Mouse (Mus musculus) embryonic facial prominence, embryonic 10.5 days (tissue): Measurements from ENCODE around the gene Ntng1. TPM values are rescaled to one million over a fixed set of nuclear protein-coding genes. Genes with fewer than 3 reads are reported as not detected.

Experiments used
- DNase-seq: peaks from one replicate; pipeline ENCODE4 v3.0.0-alpha.2; 2017; ENCODE audit warnings: low spot score
- H3K27ac ChIP-seq: fragments of 300-500 bp; sonication (generic); replicated peaks from 2 replicates; pipeline ENCODE4 v1.5.1; 2016; ENCODE audit warnings: mild to moderate bottlenecking
- H3K27me3 ChIP-seq: fragments of 300-500 bp; sonication (generic); replicated peaks from 2 replicates; pipeline ENCODE4 v1.6.1; 2016; ENCODE audit warnings: low read depth, mild to moderate bottlenecking; ENCODE audit not compliant: poor library complexity, severe bottlenecking
- H3K36me3 ChIP-seq: fragments of 300-500 bp; sonication (generic); replicated peaks from 2 replicates; pipeline ENCODE4 v1.6.1; 2016; ENCODE audit warnings: mild to moderate bottlenecking, moderate library complexity
- H3K4me1 ChIP-seq: fragments of 300-500 bp; sonication (generic); 2 replicates; pipeline ENCODE4 v1.6.1; 2016
- H3K4me3 ChIP-seq: fragments of 300-500 bp; sonication (generic); 2 replicates; pipeline ENCODE4 v1.5.1; 2016; ENCODE audit warnings: mild to moderate bottlenecking, moderate library complexity
- H3K9me3 ChIP-seq: fragments of 300-500 bp; sonication (generic); 2 replicates; pipeline ENCODE4 v1.6.1; 2016; ENCODE audit warnings: mild to moderate bottlenecking
- WGBS: fragments of 180-500 bp; shearing (Covaris S2); methylation state at CpG from one replicate; pipeline ENCODE4 v1.1.7; 2016; 5-methylcytosine and 5-hydroxymethylcytosine counted together
- polyA plus RNA-seq: library from polyadenylated mRNA; unstranded; fragments of >200 nt; fragmentation: Nextera tagmentation; extraction: Ambion mirVana; gene quantifications from 2 replicates; pipeline ENCODE4 v1.2.1, GENCODE M21; 2016

Gene Ntng1
- polyA plus RNA-seq, 1 experiment from 2014 or later = 3.6 TPM

DNA sequence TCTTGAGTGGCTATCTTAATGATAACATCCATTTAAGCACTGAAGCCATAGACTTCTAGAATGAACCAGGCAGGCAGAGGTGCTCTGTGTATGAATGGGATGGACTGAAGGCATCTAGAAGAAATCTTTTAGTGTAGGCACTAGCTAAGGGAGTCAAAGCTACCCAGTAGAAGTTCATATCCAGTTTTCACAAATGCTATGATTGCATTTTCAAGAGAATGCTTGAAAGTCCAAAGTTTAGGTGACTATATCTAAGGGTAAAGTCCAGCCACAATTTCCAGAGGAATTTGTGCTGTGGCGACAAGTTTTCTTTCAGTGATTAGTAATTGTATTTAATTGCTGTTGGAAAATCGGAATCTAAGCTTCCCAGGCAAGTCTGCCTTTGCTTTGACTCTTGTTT lies 181.2 kb downstream of the Ntng1 start:
- no peaks in the 10 kb centered on the region for H3K36me3 ChIP-seq

DNA sequence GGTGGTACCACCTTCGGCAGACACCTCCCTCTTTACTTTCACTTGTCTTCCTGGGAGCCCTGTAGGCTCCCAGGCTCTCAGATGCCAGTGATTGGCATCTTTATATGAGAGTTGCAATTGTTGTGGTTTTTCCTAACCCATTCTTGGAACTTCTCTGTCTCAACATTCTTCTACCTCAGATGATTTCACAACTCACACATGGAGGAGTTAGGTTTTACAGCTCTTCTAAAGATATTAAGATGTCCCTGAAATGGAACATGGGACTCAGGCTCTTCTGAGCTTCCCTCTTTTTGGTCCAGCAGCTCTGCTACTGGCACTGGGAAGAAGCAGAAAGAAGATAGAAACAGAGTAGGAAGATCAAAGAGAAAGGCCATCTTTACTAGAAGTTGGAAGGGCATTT lies 200.9 kb downstream of the Ntng1 start:
- no peak overlapping the region for H3K4me3 ChIP-seq
- WGBS = 91% methylated on average over 1 of the region's 1 CpGs

More for the DNA sequence above, 181.2 kb downstream of the Ntng1 start:
- no peak overlapping the region for H3K27ac ChIP-seq
- H3K4me3 ChIP-seq = no peak overlapping the region
- no peaks in the 10 kb centered on the region for H3K4me1 ChIP-seq
- no peaks in the 10 kb centered on the region for H3K27me3 ChIP-seq
- DNase-seq = no peak
- WGBS = 67% methylated on average over 2 of the region's 2 CpGs
- no peaks in the 10 kb centered on the region for H3K9me3 ChIP-seq

DNA sequence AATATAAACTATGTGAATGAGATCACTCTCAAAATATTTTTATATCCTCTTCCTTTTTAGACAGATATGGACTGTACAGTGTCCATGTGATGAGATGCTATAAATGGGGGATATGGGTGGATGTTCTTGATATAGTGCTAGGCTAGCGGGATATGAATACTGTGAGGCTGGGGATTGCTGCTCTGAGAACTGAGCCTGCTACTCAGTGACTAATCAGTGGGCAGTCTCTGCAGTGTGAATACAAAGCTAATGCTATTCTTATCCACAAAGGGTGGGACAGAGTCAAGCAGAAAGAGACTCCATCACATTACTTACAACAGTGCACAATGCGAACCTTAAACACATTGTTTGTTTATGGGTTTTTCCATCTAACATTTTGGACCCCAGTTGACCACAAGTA lies 206.2 kb downstream of the Ntng1 start:
- no peaks in the 10 kb centered on the region for H3K27me3 ChIP-seq
- 92% methylated on average over 2 of the region's 2 CpGs for WGBS
- no peak for DNase-seq
- no peaks in the 10 kb centered on the region for H3K4me1 ChIP-seq
- no peaks in the 10 kb centered on the region for H3K9me3 ChIP-seq
- no peak overlapping the region for H3K27ac ChIP-seq
- H3K36me3 ChIP-seq = no peaks in the 10 kb centered on the region
- no peak overlapping the region for H3K4me3 ChIP-seq

More for the DNA sequence above, 200.9 kb downstream of the Ntng1 start:
- H3K27me3 ChIP-seq = no peaks in the 10 kb centered on the region
- H3K4me1 ChIP-seq = no peaks in the 10 kb centered on the region
- no peaks in the 10 kb centered on the region for H3K9me3 ChIP-seq
- no peaks in the 10 kb centered on the region for H3K36me3 ChIP-seq
- DNase-seq = no peak
- H3K27ac ChIP-seq = no peak overlapping the region

DNA sequence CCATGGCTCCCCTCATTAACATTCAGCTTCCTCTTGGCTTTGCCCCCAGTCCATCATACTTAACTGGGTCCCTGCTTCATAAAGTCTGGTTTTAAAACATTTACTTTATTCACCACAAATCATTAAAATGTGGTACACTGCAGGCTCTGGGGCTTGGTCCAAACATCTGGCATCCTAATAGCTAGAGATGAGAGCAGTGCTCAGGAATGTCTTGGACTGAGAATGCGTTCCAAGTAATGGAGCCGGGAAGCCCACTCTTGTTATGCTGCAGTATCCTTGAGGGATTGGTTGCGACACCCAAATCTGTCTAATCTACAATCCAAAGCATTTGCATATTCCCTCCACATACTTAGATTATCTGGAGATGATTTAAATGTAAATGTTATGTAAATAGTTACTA lies 207.5 kb downstream of the Ntng1 start:
- Histone ChIP-seq H3K4me1 (no peaks in the 10 kb centered on the region), H3K4me3 (no peak overlapping the region), H3K9me3 (no peaks in the 10 kb centered on the region), H3K27me3 (no peaks in the 10 kb centered on the region), H3K27ac (no peak overlapping the region), H3K36me3 (no peaks in the 10 kb centered on the region)
- 92% methylated on average over 3 of the region's 3 CpGs for WGBS
- DNase-seq = no peak

DNA sequence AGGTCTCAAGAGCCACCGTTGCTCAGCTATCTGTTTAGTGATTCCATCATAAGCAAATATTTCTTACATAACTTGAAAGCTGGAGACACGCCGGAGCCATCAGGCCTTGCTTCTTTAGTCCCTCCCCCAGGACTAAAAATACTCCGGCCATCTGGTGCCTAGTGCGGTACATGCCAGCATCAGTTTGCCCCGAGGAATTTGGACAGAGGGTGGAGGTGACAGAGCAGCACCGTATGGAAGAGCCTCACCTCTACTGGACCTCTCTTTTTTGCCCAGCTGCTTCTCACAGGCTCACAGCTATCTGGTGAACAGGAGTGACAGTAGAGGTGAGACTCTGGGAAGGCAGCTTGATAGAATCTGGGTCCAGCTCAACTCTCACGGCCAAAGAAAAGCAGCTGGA lies 211.6 kb downstream of the Ntng1 start:
- Histone ChIP-seq H3K9me3 (no peaks in the 10 kb centered on the region), H3K36me3 (no peaks in the 10 kb centered on the region), H3K4me1 (no peaks in the 10 kb centered on the region), H3K27me3 (no peaks in the 10 kb centered on the region), H3K4me3 (no peak overlapping the region), H3K27ac (no peak overlapping the region)
- 76% methylated on average over 8 of the region's 8 CpGs for WGBS
- DNase-seq = no peak

DNA sequence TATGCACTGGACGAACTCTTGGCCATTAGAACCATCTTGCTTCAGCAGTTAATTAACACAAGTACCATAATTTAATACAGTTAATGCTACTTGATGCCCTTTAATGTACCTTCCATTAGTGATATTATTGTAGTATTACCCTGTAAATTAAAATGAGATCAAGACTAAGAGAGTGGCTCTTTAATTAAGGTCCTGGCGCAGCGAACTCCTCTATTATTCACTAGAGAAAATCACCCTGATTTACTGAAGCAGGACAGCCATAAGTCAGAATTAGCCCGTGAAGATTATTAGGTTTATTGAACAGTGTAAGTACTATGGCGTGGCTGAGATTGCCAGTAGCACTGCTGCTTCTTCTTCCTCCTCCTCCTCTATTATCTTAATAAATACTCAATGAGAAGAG lies 212.8 kb downstream of the Ntng1 start:
- Histone ChIP-seq H3K9me3 (no peaks in the 10 kb centered on the region), H3K4me1 (no peaks in the 10 kb centered on the region), H3K36me3 (no peaks in the 10 kb centered on the region), H3K27me3 (no peaks in the 10 kb centered on the region), H3K4me3 (no peak overlapping the region), H3K27ac (no peak overlapping the region)
- WGBS = 88% methylated on average over 5 of the region's 5 CpGs
- no peak for DNase-seq

DNA sequence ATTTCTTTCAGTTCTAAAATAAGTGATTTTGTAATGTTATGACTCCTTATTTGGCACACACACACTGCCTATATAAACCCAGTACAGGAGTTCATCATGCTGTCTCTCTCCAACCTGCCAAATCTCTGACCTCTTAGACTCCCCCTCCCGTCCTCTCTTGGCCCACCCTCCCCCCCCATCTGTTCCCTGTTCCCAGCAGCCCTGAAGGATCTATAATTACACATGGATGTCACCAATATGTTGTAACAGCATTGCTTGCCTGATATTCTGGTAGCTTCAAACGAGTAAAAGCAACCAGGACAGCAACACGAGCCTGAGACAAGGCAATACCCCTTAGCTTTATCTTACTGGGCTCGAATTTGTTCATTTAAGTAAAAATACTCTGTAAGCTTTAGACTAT lies 220.0 kb downstream of the Ntng1 start:
- 73% methylated on average over 4 of the region's 4 CpGs for WGBS

DNA sequence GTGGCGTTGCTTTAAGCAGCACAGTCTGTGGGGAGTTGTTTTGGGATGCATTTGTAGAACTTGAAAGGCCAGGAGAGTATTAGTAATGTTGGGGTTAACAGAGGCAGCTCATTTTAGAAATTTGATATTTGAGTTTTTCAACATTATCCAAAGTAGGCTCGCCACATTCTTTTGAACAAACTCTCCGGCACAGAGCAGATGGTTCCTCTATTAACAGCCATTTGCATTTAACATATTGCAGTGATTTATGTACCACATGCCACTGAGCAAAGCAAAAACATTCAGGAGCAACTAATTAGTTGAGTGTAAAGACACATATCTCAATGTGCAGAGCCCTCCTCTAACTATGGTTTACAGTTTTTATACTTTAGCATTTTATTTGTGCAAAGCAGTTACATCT lies 224.8 kb downstream of the Ntng1 start:
- Histone ChIP-seq H3K4me1 (peaks cover 26% of the 10 kb centered on the region), H3K9me3 (no peaks in the 10 kb centered on the region), H3K4me3 (no peak overlapping the region), H3K27me3 (no peaks in the 10 kb centered on the region), H3K36me3 (no peaks in the 10 kb centered on the region), H3K27ac (no peak overlapping the region)
- DNase-seq = no peak
- WGBS = 53% methylated on average over 3 of the region's 3 CpGs

More for the DNA sequence above, 220.0 kb downstream of the Ntng1 start:
- no peak overlapping the region for H3K27ac ChIP-seq
- no peaks in the 10 kb centered on the region for H3K36me3 ChIP-seq
- H3K4me3 ChIP-seq = no peak overlapping the region
- no peaks in the 10 kb centered on the region for H3K9me3 ChIP-seq
- no peak for DNase-seq
- peaks cover 7% of the 10 kb centered on the region; the same call in 1 of the 2 replicates for H3K4me1 ChIP-seq
- H3K27me3 ChIP-seq = no peaks in the 10 kb centered on the region

DNA sequence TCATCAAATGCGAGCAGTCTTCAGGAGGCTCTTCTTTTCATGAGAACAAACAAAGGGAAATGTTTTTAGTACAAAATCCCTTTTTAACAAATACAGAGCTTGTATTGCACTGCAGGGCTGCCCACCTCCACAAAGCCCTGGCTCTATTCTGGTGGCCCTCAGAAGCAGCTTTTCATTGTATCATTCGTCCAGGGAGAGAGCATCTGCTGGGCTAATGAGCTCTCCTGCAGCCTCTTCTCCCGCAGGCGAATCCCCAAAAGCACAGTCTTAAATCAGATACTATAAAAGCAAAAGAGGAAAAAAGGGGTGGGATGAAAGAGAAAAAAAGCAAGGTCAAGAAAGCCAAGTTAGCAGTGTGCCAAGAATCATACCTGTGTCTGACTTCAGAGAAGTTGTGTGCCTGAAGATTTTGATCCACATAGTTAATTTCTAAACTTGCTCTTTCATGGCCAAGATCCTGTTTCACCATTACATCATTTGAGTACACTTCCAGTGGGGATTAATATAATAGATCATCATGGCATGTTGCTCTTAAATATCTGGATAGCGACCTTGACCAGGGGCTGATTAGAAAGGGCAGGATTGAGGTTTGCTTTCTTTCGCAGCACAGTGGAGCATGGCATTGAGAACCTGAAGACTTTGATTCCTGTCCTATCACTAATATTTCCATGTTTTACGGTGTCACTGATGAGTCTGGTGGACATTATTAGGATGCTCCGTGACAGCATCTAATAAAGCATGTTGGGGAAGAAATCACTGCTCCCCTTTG lies 225.7 kb downstream of the Ntng1 start:
- no peaks in the 10 kb centered on the region for H3K9me3 ChIP-seq
- no peaks in the 10 kb centered on the region for H3K27me3 ChIP-seq
- H3K27ac ChIP-seq = no peak overlapping the region
- H3K4me1 ChIP-seq = peaks cover 26% of the 10 kb centered on the region
- no peaks in the 10 kb centered on the region for H3K36me3 ChIP-seq
- no peak overlapping the region for H3K4me3 ChIP-seq
- 56% methylated on average over 8 of the region's 8 CpGs for WGBS
- DNase-seq = no peak

DNA sequence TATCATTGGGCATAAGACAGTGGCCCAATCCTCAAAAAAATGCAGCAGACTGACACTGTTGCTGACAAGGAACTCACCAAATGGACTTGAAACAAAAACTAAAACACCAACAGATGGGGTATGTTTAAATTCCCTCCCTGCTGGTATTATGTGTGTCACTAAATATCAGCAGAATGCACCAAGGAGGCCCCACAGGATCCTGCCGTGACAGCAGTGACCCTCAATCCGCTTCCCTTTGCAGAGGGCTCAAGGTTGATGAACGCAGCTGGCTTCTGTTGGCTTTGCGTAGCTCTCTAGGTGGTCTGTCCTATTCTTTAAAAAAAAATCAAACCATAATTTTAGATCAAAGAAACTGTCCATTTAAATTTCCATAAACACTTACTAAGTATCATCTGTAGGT lies 226.7 kb downstream of the Ntng1 start:
- H3K36me3 ChIP-seq = no peaks in the 10 kb centered on the region
- 44% methylated on average over 4 of the region's 4 CpGs for WGBS
- H3K4me3 ChIP-seq = no peak overlapping the region
- no peaks in the 10 kb centered on the region for H3K9me3 ChIP-seq
- no peaks in the 10 kb centered on the region for H3K27me3 ChIP-seq
- DNase-seq = peak; percentile 23
- peaks cover 26% of the 10 kb centered on the region for H3K4me1 ChIP-seq
- H3K27ac ChIP-seq = no peak overlapping the region

DNA sequence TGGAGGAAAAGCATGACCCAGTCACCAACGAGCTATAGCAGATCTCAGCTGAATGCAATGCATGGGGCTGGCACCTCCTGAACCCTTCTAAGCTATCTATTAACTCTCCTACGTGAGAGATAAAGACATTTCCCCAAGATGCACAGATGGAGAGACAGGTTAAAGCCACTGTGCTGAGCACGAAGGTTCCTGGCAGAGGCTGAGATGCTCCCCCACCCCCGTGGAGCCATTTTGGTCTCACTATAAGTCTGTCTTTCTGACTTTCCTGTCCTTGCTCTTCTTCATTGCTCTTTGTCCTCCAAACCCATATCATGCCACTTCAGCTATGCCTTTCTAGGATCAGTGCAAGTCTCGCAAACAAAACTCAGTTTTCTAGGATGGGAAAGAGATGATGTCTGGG lies 229.6 kb downstream of the Ntng1 start:
- DNase-seq = no peak
- Histone ChIP-seq H3K9me3 (no peaks in the 10 kb centered on the region), H3K27me3 (no peaks in the 10 kb centered on the region), H3K4me3 (no peak overlapping the region), H3K4me1 (peaks cover 24% of the 10 kb centered on the region), H3K36me3 (no peaks in the 10 kb centered on the region), H3K27ac (no peak overlapping the region)
- 84% methylated on average over 5 of the region's 5 CpGs for whole genome bisulfite sequencing

DNA sequence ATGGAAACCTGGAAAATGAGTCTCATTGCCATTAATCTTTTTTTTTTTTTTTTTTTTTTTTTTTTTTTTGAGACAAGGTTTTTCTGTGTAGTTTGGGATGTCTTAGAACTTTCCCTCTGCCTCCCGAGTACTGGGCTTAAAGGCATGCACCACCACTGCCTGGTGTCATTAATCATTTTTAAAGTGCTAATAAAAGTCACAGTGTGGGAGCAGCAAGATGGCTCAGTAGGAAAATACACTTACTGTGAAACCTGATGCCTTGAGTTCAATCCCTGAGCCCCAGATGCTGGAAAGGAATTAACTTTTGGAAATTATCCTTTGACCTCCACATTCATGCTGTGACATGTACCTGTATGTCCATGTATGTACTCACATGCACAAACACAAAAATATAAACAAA lies 253.2 kb downstream of the Ntng1 start:
- H3K36me3 ChIP-seq = no peaks in the 10 kb centered on the region

DNA sequence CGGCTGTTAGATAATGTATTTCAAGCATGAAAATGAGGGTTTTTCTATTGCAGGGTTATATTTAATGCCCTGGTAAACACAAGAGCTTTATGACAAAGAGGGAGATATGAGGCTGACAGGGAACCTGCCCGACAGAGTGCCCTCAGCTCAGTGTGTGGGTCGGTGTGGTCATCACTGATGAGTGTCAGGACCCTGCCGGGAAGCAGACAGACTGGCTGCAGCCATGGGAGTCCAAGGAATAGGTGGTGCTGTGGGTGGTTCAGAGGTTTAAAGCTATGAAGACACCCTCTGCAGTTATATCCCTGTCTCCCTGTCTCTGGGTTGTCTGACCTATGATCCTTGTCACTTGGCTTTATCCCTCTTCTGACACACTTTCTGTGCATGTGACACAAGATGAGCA lies 258.1 kb downstream of the Ntng1 start:
- Histone ChIP-seq H3K4me3 (no peak overlapping the region), H3K27ac (no peak overlapping the region), H3K4me1 (no peaks in the 10 kb centered on the region), H3K27me3 (no peaks in the 10 kb centered on the region), H3K9me3 (no peaks in the 10 kb centered on the region), H3K36me3 (no peaks in the 10 kb centered on the region)
- no peak for DNase-seq
- 79% methylated on average over 4 of the region's 4 CpGs for WGBS

More for the DNA sequence above, 253.2 kb downstream of the Ntng1 start:
- H3K27ac ChIP-seq = no peak overlapping the region
- no peak overlapping the region for H3K4me3 ChIP-seq
- WGBS = 36% methylated on average over 1 of the region's 1 CpGs
- H3K27me3 ChIP-seq = no peaks in the 10 kb centered on the region
- no peaks in the 10 kb centered on the region for H3K9me3 ChIP-seq
- DNase-seq = no peak
- H3K4me1 ChIP-seq = peaks cover 3% of the 10 kb centered on the region; the same call in 1 of the 2 replicates
